Mouse (Mus musculus) forebrain, embryonic 15.5 days (tissue): ENCODE measurements around the gene Tsc22d1. TPM values are rescaled to one million over a fixed set of nuclear protein-coding genes. Genes with fewer than 3 reads are reported as not detected.

Experiments
- ATAC-seq: fragments of 200-750 bp; cut with Nextera tagmentation; replicated peaks from 2 replicates; pipeline ENCODE4 v1.8.0; 2017; ENCODE audit warnings: mild to moderate bottlenecking, moderate TSS enrichment, moderate library complexity
- H3K27ac ChIP-seq: fragments of 300-500 bp; sonication (generic); replicated peaks from 2 replicates; pipeline ENCODE4 v1.5.1; 2015; ENCODE audit warnings: mild to moderate bottlenecking, inconsistent platforms
- H3K27me3 ChIP-seq: fragments of 300-500 bp; sonication (generic); 2 replicates; pipeline ENCODE4 v1.6.1; 2015; ENCODE audit warnings: inconsistent platforms
- H3K36me3 ChIP-seq: fragments of 300-500 bp; sonication (generic); 2 replicates; pipeline ENCODE4 v1.6.1; 2015; ENCODE audit warnings: mild to moderate bottlenecking, inconsistent platforms
- H3K4me1 ChIP-seq: fragments of 300-500 bp; sonication (generic); 2 replicates; pipeline ENCODE4 v1.6.1; 2015; ENCODE audit warnings: inconsistent platforms
- H3K4me2 ChIP-seq: fragments of 300-500 bp; sonication (generic); replicated peaks from 2 replicates; pipeline ENCODE4 v1.6.1; 2015; ENCODE audit warnings: mild to moderate bottlenecking, inconsistent platforms
- H3K4me3 ChIP-seq: fragments of 300-500 bp; sonication (generic); 2 replicates; pipeline ENCODE4 v1.5.1; 2015; ENCODE audit warnings: mild to moderate bottlenecking, inconsistent platforms
- H3K9ac ChIP-seq: fragments of 300-500 bp; sonication (generic); replicated peaks from 2 replicates; pipeline ENCODE4 v1.6.1; 2015; ENCODE audit warnings: mild to moderate bottlenecking, inconsistent platforms
- H3K9me3 ChIP-seq: fragments of 300-500 bp; sonication (generic); 2 replicates; pipeline ENCODE4 v1.6.1; 2016; ENCODE audit warnings: inconsistent platforms
- WGBS: fragments of 180-500 bp; shearing (Covaris S2); methylation state at CpG from one replicate; pipeline ENCODE4 v1.1.7; 2015; ENCODE audit warnings: mixed read lengths; 5-methylcytosine and 5-hydroxymethylcytosine counted together
- polyA plus RNA-seq: library from polyadenylated mRNA; unstranded; fragments of >200 nt; fragmentation: Nextera tagmentation; extraction: Ambion mirVana; gene quantifications from 2 replicates; pipeline ENCODE4 v1.2.1, GENCODE M21; 2015

Gene Tsc22d1
- polyA plus RNA-seq, 1 experiment from 2014 or later, result 711 TPM

GRCm38 (mm10) chr14:76451011-76451410, 36.2 kb downstream of the Tsc22d1 start:
- no peaks in the 10 kb centered on the region for H3K9me3 ChIP-seq
- 79% methylated on average over 6 of the region's 6 CpGs for WGBS
- H3K27ac ChIP-seq, result no peak overlapping the region
- no peak overlapping the region for H3K4me2 ChIP-seq
- H3K27me3 ChIP-seq, result no peaks in the 10 kb centered on the region
- H3K9ac ChIP-seq, result no peak overlapping the region
- H3K4me1 ChIP-seq, result peaks cover 31% of the 10 kb centered on the region
- no peak overlapping the region for H3K4me3 ChIP-seq
- no peak for ATAC-seq
- no peaks in the 10 kb centered on the region for H3K36me3 ChIP-seq

- H3K4me3 ChIP-seq, result no peak overlapping the region
- no peaks in the 10 kb centered on the region for H3K9me3 ChIP-seq
- no peak overlapping the region for H3K4me2 ChIP-seq
- ATAC-seq, result peak; percentile 44
- peak overlapping the region; percentile 53 for H3K27ac ChIP-seq
- no peak overlapping the region for H3K9ac ChIP-seq
- no peaks in the 10 kb centered on the region for H3K27me3 ChIP-seq
- H3K36me3 ChIP-seq, result no peaks in the 10 kb centered on the region
- WGBS, result 47% methylated on average over 17 of the region's 17 CpGs
- peaks cover 27% of the 10 kb centered on the region for H3K4me1 ChIP-seq
Measured at GRCm38 (mm10) chr14:76452751-76453360, 38.1 kb downstream of the Tsc22d1 start.

DNA sequence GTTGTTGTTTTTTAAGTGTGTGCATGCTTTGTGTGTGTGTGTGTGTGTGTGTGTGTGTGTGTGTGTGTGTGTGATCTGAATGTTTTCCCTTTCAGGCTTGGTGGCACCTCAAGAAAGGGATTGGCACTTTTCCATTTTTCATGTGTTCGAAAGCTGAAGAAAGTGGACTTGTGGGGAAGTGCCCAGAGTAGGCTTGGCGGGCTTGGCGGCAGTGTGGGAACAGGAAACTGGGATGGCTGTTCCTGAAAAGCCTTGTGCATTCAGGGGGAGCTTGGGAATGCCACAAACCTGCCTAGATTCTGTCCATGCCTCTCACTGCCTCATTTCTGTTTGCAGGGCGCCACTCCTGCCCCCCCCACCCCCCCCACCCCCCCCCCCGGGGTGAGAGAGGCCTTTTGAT, 39.9 kb downstream of the Tsc22d1 start:
- Histone ChIP-seq H3K4me2 (no peak overlapping the region), H3K36me3 (no peaks in the 10 kb centered on the region), H3K9me3 (no peaks in the 10 kb centered on the region), H3K4me1 (peaks cover 27% of the 10 kb centered on the region), H3K27ac (peak overlapping the region; percentile 7; the same call in 1 of the 2 replicates), H3K4me3 (no peak overlapping the region), H3K27me3 (no peaks in the 10 kb centered on the region), H3K9ac (no peak overlapping the region)
- peak; percentile 45 for ATAC-seq
- 21% methylated on average over 5 of the region's 5 CpGs for WGBS

DNA sequence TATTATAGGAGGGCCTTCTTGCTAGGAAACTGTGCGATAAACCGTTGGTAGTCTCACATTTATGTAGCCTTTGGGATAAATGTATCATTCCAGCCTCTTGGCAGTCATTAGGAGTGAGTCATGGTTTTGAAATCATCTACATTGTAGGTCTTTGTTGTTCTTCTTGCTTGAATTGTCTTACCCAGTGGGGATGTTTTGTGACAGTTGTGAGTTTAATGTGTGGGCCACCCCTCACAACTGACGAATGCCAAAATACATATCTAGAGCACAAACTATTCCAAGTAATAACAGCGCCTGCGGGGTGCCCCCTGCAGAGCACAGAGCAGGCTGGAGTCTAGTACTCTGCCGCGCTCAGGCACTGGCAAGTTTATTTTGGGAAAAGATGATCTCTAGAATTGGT, 40.4 kb downstream of the Tsc22d1 start:
- Histone ChIP-seq H3K9ac (no peak overlapping the region), H3K27ac (peak overlapping the region; percentile 7; the same call in 1 of the 2 replicates), H3K4me3 (no peak overlapping the region), H3K27me3 (no peaks in the 10 kb centered on the region), H3K4me1 (peaks cover 27% of the 10 kb centered on the region), H3K9me3 (no peaks in the 10 kb centered on the region), H3K36me3 (no peaks in the 10 kb centered on the region), H3K4me2 (no peak overlapping the region)
- no peak for ATAC-seq
- WGBS, result 70% methylated on average over 7 of the region's 7 CpGs

DNA sequence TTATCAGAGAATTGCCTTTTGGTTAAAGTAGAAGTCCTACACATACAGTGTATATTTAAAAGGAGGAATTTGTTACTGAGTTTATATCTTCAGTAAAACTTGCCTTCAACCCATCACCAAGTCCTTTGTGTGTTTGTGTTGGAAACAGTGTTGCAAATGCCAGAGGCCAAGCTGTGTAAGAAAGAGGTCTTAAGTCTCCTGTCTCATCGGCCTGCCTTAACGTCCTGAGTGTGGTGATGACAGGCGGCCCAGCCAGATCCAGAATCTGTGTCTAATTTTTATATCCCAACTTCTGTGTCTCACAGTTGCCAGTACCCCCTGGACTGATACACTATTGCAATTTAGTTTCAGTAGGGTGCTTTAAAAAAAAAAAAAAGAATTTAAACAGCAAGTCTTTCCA, 42.9 kb downstream of the Tsc22d1 start:
- Histone ChIP-seq H3K27ac (no peak overlapping the region), H3K27me3 (no peaks in the 10 kb centered on the region), H3K9ac (no peak overlapping the region), H3K4me3 (no peak overlapping the region), H3K9me3 (no peaks in the 10 kb centered on the region), H3K4me2 (no peak overlapping the region), H3K4me1 (peaks cover 19% of the 10 kb centered on the region), H3K36me3 (0 out of 2 replicates have a peak, but pooled peaks cover 5% of the 10 kb centered on the region)
- no peak for ATAC-seq
- 88% methylated on average over 3 of the region's 3 CpGs for WGBS

GRCm38 (mm10) chr14:76460181-76460580, 45.4 kb downstream of the Tsc22d1 start:
- H3K9ac ChIP-seq, result no peak overlapping the region
- no peak for ATAC-seq
- no peak overlapping the region for H3K4me2 ChIP-seq
- H3K27ac ChIP-seq, result no peak overlapping the region
- H3K4me3 ChIP-seq, result no peak overlapping the region
- WGBS, result 86% methylated on average over 7 of the region's 7 CpGs
- H3K27me3 ChIP-seq, result no peaks in the 10 kb centered on the region
- 0 out of 2 replicates have a peak, but pooled peaks cover 5% of the 10 kb centered on the region for H3K36me3 ChIP-seq
- H3K9me3 ChIP-seq, result no peaks in the 10 kb centered on the region
- H3K4me1 ChIP-seq, result peaks cover 16% of the 10 kb centered on the region

DNA sequence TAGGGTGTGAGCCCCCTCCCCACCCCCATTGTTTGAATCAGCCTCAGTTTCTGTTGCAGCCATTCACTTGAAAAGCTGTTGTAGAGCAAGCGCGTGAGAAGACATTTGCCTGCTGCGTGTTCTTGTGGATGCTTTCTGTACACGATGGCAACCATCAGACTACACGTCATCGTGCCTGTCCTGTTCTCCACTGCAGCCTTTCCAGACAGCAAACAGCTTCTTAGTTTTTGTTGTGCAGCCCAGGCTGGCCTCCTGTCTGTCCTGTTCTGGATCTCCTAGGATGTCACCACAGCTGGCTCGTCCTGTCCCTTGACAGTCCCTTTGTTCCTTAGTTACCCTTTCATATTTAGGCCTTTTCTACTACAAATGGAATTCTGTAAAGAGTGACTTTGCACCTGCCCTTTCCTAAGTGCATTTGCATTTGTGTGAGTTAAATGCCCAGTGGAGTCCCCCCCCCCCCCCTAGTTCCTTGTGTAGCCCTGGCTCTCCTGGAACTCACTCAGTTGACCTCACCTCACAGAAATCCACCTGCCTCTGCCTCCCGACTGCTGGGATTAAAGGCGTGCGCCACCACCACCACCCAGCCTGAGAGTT, 46.5 kb downstream of the Tsc22d1 start:
- Histone ChIP-seq H3K4me2 (no peak overlapping the region), H3K4me1 (peaks cover 23% of the 10 kb centered on the region), H3K36me3 (0 out of 2 replicates have a peak, but pooled peaks cover 5% of the 10 kb centered on the region), H3K4me3 (no peak overlapping the region), H3K9ac (no peak overlapping the region), H3K27ac (no peak overlapping the region), H3K9me3 (no peaks in the 10 kb centered on the region), H3K27me3 (no peaks in the 10 kb centered on the region)
- WGBS, result 81% methylated on average over 10 of the region's 10 CpGs
- ATAC-seq, result no peak

DNA sequence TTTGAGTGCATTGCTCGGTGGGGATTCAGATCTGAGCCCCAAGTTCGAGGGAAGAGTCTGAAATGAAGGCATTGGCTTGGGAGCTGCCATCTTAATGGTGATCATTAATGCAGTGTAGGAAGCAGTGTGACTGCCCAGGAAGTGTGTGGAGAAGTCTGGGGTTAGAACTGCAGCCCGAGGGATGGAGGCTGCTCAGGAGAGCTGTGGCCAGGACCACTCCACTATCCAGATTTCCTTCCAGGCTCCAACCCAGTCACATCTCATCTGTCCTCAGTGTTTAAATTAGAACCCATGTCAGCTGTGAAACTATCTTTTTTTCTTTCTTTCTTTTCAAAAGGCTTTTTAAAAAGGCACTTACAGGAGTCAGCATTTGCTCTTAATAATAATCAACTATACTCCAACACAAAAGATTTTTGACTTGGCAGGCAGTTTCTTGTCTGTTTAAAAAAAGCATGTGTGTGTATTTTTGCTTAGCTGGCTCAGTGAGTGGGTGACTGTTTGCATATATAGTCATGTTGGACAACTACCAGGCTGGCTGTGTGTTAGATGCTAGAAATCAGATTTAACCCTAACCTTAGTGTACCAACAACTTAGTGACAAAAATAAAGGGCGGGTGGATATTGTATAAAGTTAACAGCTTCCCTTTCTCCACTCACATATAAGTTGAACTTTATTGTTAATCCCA, 48.8 kb downstream of the Tsc22d1 start:
- Histone ChIP-seq H3K4me1 (peaks cover 33% of the 10 kb centered on the region), H3K27ac (0 out of 2 replicates have a peak overlapping the region, but pooled peaks have one; percentile 28), H3K36me3 (0 out of 2 replicates have a peak, but pooled peaks cover 5% of the 10 kb centered on the region), H3K4me2 (no peak overlapping the region), H3K9ac (no peak overlapping the region), H3K9me3 (no peaks in the 10 kb centered on the region), H3K4me3 (no peak overlapping the region), H3K27me3 (no peaks in the 10 kb centered on the region)
- no peak for ATAC-seq
- WGBS, result 86% methylated on average over 4 of the region's 4 CpGs

DNA sequence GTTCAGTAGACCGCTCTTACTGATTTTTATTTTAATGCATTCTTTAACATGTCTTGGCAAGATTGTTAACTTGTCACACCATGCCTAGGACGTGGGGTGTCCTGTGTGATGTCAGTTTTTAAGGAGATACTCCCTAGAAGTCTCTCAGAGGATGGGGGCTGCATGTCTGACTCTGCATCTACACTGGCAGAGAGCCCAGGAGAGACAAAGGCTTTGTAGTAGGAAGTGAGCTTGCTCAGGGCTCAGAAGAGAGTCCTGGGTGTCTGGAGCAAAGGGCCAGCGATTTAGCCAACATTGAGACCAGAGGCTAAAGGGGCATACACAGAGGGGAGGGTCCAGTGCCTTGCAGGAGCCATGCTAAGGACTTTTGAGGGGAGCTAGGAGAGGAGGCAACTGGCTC, 50.2 kb downstream of the Tsc22d1 start:
- H3K4me2 ChIP-seq, result no peak overlapping the region
- H3K9ac ChIP-seq, result no peak overlapping the region
- H3K27me3 ChIP-seq, result no peaks in the 10 kb centered on the region
- H3K36me3 ChIP-seq, result 0 out of 2 replicates have a peak, but pooled peaks cover 5% of the 10 kb centered on the region
- H3K27ac ChIP-seq, result no peak overlapping the region
- H3K9me3 ChIP-seq, result no peaks in the 10 kb centered on the region
- ATAC-seq, result no peak
- no peak overlapping the region for H3K4me3 ChIP-seq
- peaks cover 33% of the 10 kb centered on the region for H3K4me1 ChIP-seq
- 67% methylated on average over 3 of the region's 3 CpGs for WGBS

GRCm38 (mm10) chr14:76466641-76467323, 52.0 kb downstream of the Tsc22d1 start:
- Histone ChIP-seq H3K27ac (no peak overlapping the region), H3K9me3 (no peaks in the 10 kb centered on the region), H3K36me3 (0 out of 2 replicates have a peak, but pooled peaks cover 2% of the 10 kb centered on the region), H3K9ac (no peak overlapping the region), H3K4me1 (peaks cover 35% of the 10 kb centered on the region), H3K27me3 (no peaks in the 10 kb centered on the region), H3K4me3 (no peak overlapping the region), H3K4me2 (no peak overlapping the region)
- 25% methylated on average over 18 of the region's 18 CpGs for WGBS
- peak; percentile 87 for ATAC-seq

GRCm38 (mm10) chr14:76467932-76468331, 53.2 kb downstream of the Tsc22d1 start:
- Histone ChIP-seq H3K36me3 (no peaks in the 10 kb centered on the region), H3K4me2 (no peak overlapping the region), H3K9ac (no peak overlapping the region), H3K4me1 (peaks cover 35% of the 10 kb centered on the region), H3K4me3 (no peak overlapping the region), H3K27ac (no peak overlapping the region), H3K27me3 (no peaks in the 10 kb centered on the region), H3K9me3 (no peaks in the 10 kb centered on the region)
- 85% methylated on average over 11 of the region's 11 CpGs for WGBS
- ATAC-seq, result no peak

DNA sequence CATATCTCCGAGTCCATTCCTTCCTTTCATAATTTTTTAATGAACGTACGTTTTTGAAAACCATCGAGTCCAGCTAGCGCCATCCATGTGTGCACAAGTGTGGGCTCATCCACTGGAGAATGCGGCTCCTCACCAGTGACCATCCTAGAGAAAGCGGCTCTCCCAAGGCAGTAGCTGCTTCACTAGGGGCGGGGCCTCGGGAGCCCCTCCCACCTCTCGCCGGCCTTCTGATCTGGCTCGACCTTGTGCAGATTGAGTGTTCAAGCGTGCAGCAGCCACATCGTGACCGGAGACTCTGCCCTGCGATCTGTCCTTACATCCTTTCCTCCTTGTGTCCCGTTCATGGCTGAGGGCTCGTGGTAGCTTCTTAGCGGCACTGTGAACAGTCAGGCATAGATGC, 56.5 kb downstream of the Tsc22d1 start:
- ATAC-seq, result 0 out of 2 replicates have a peak, but pooled peaks have one; percentile 46
- Histone ChIP-seq H3K4me3 (no peak overlapping the region), H3K9ac (no peak overlapping the region), H3K27ac (no peak overlapping the region), H3K4me1 (peaks cover 15% of the 10 kb centered on the region), H3K9me3 (no peaks in the 10 kb centered on the region), H3K36me3 (no peaks in the 10 kb centered on the region), H3K27me3 (no peaks in the 10 kb centered on the region), H3K4me2 (no peak overlapping the region)
- WGBS, result 82% methylated on average over 19 of the region's 19 CpGs
